Mouse (Mus musculus) lung, adult 2 months (tissue): Measurements from ENCODE around the gene Dhfr. TPM values are rescaled to one million over a fixed set of nuclear protein-coding genes. Genes with fewer than 3 reads are reported as not detected.

ENCODE experiments used
- DNase-seq: peaks from one replicate; pipeline ENCODE4 v3.0.0; 2022
- H3K4me1 ChIP-seq: fragments of 200-500 bp; 2 replicates; pipeline ENCODE4 v1.6.1; 2011; ENCODE audit warnings: low read length; ENCODE audit not compliant: control insufficient read depth, insufficient read depth
- H3K4me3 ChIP-seq: fragments of 200-500 bp; replicated peaks from 2 replicates; pipeline ENCODE3; 2011; ENCODE audit warnings: low read depth, mild to moderate bottlenecking, control low read depth, low read length; ENCODE audit errors: extremely low read depth
- CTCF ChIP-seq: fragments of 200-500 bp; IDR thresholded peaks from 2 replicates; pipeline ENCODE4 v1.5.1; 2011; ENCODE audit warnings: mild to moderate bottlenecking, low read length, control low read depth; ENCODE audit not compliant: insufficient read depth
- POLR2A ChIP-seq: fragments of 200-500 bp; IDR thresholded peaks from 2 replicates; pipeline ENCODE4 v1.6.1; 2011; ENCODE audit warnings: low read depth, mild to moderate bottlenecking, control low read depth, low read length, borderline replicate concordance; ENCODE audit errors: extremely low read depth
- WGBS: fragments of 180-500 bp; shearing (Covaris S2); methylation state at CpG from one replicate; pipeline ENCODE4 v1.1.7; 2018; 5-methylcytosine and 5-hydroxymethylcytosine counted together
- polyA plus RNA-seq: library from polyadenylated mRNA; depleted of rRNA; stranded (reverse); fragments of >200 nt; gene quantifications from 2 replicates; pipeline ENCODE4 v1.2.3, GENCODE M21; 2012; rRNA removed

The Dhfr gene
- polyA plus RNA-seq = 0.45 and 0.57 TPM in 2 replicates

- TF ChIP-seq CTCF (peak; percentile 49; the same call in 1 of the 2 replicates), POLR2A (peak; percentile 39; the same call in 1 of the 2 replicates)
- Histone ChIP-seq H3K4me1 (peaks cover 2% of the 10 kb centered on the region; the same call in 1 of the 2 replicates), H3K4me3 (peak within 1 kb of the TSS; percentile 94)
- under 1% methylated on average over 75 of the region's 76 CpGs for WGBS
- peak; percentile 98 for DNase-seq
These were observed at the start of gene Dhfr, which contains the start of gene Msh3 for GRCm38 (mm10) chr13:92354456-92355271. TSS of gene Dhfr (plus strand) at chr13:92354726. TSS of gene Msh3 (minus strand) at chr13:92355003.

GRCm38 (mm10) chr13:92305680-92306079 lies 48.8 kb upstream of the Dhfr start, which contains the start of gene Gm20379:
TSS of gene Gm20379 (plus strand) at chr13:92305980.
- Histone ChIP-seq H3K4me3 (no peak within 1 kb of the TSS), H3K4me1 (no peaks in the 10 kb centered on the region)
- no peak for TF ChIP-seq POLR2A
- no peak for TF ChIP-seq CTCF
- WGBS = 97% methylated on average over 11 of the region's 11 CpGs
- DNase-seq = no peak

GRCm38 (mm10) chr13:92314613-92315012 lies 39.9 kb upstream of the Dhfr start:
- Histone ChIP-seq H3K4me1 (no peaks in the 10 kb centered on the region), H3K4me3 (no peak overlapping the region)

GRCm38 (mm10) chr13:92320770-92321169 lies 33.8 kb upstream of the Dhfr start:
- WGBS = 70% methylated on average over 5 of the region's 5 CpGs
- no peak for DNase-seq
- H3K4me3 ChIP-seq = no peak overlapping the region
- no peak for TF ChIP-seq CTCF
- no peak for TF ChIP-seq POLR2A
- no peaks in the 10 kb centered on the region for H3K4me1 ChIP-seq

More at GRCm38 (mm10) chr13:92314613-92315012, 39.9 kb upstream of the Dhfr start:
- DNase-seq = no peak
- 86% methylated on average over 5 of the region's 5 CpGs for WGBS
- TF ChIP-seq CTCF (no peak), POLR2A (no peak)

- Histone ChIP-seq H3K4me3 (no peak overlapping the region), H3K4me1 (no peaks in the 10 kb centered on the region)
- WGBS = 71% methylated on average over 5 of the region's 5 CpGs
- TF ChIP-seq CTCF = no peak
- TF ChIP-seq POLR2A = no peak
- no peak for DNase-seq
These were observed 28.5 kb upstream of the Dhfr start for GRCm38 (mm10) chr13:92326030-92326429.

- H3K4me1 ChIP-seq = no peaks in the 10 kb centered on the region
- DNase-seq = no peak
- WGBS = 69% methylated on average over 2 of the region's 2 CpGs
- no peak overlapping the region for H3K4me3 ChIP-seq
- TF ChIP-seq CTCF (no peak), POLR2A (no peak)
These were observed 26.5 kb upstream of the Dhfr start for GRCm38 (mm10) chr13:92328000-92328399.

GRCm38 (mm10) chr13:92330621-92331020 lies 23.9 kb upstream of the Dhfr start:
- DNase-seq = no peak
- TF ChIP-seq CTCF (no peak), POLR2A (no peak)
- Histone ChIP-seq H3K4me1 (no peaks in the 10 kb centered on the region), H3K4me3 (no peak overlapping the region)
- 96% methylated on average over 3 of the region's 3 CpGs for WGBS

- Histone ChIP-seq H3K4me1 (no peaks in the 10 kb centered on the region), H3K4me3 (no peak overlapping the region)
- 88% methylated on average over 15 of the region's 15 CpGs for WGBS
- TF ChIP-seq CTCF (no peak), POLR2A (no peak)
- no peak for DNase-seq
These were observed 22.2 kb upstream of the Dhfr start for GRCm38 (mm10) chr13:92332103-92332879.

- DNase-seq = no peak
- WGBS = 84% methylated on average over 1 of the region's 1 CpGs
- no peak overlapping the region for H3K4me3 ChIP-seq
- no peaks in the 10 kb centered on the region for H3K4me1 ChIP-seq
- no peak for TF ChIP-seq CTCF
- no peak for TF ChIP-seq POLR2A
These were observed 17.7 kb upstream of the Dhfr start for GRCm38 (mm10) chr13:92336857-92337256.
